Mouse (Mus musculus): ENCODE measurements around the gene Atat1.

GRCm38 (mm10) chr17:35930627-35931026 is 20.8 kb upstream of the Atat1 start:
- TF ChIP-seq CTCF (IDR thresholded peaks at IDR 0.05; ENCODE audit: low read depth), result no peak
- no peak for TF ChIP-seq EP300 (IDR thresholded peaks at IDR 0.05; ENCODE audit: low read depth)
